Mouse (Mus musculus) testis, adult 2 months (tissue): Measurements from ENCODE around the gene Haus8.

Source experiments
- CTCF ChIP-seq: fragments of 200-500 bp; IDR thresholded peaks from 2 replicates; pipeline ENCODE4 v1.5.1; 2012; ENCODE audit warnings: low read depth, mild to moderate bottlenecking, inconsistent platforms, low read length, moderate library complexity; ENCODE audit not compliant: control insufficient read depth, insufficient read depth, insufficient replicate concordance
- POLR2A ChIP-seq: fragments of 200-500 bp; IDR thresholded peaks from 2 replicates; pipeline ENCODE4 v1.6.1; 2012; ENCODE audit warnings: low read depth, mild to moderate bottlenecking, inconsistent platforms, low read length, moderate library complexity; ENCODE audit not compliant: control insufficient read depth

DNA sequence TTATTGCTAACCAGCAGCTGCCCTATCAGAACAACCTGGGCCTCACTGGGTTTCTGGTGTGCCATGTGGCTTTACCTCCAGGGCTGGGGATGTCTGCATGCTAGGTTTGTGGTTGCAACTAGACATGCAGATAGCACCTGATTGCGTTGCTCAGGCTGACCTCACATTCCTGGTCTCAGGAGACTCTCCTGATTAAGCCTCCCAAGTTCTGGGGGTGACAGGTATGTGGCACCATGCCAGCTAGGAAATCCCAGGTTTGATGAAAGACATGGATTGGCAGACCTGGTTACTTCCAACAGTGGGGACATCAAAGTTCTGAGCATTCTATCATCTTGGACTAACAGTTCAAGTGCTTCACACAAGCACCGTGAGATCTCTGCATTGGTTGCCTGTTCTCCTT is 5.0 kb downstream of the Haus8 start:
- TF ChIP-seq CTCF (no peak), POLR2A (no peak)
